Mouse (Mus musculus) splenic B cell, adult 2 months (primary cell): ENCODE results near the gene Slc9a2.
"Not testable (repeated sequence)": the region's sequence is repeated elsewhere in the genome, so short reads cannot be mapped to it uniquely, and the experiment has no call there.

Experiments used
- DNase-seq: peaks from one replicate; pipeline ENCODE4 v3.0.0-alpha.2; 2011; ENCODE audit warnings: low read depth, low spot score
- H3K27me3 ChIP-seq: 2 replicates; pipeline ENCODE4 v1.6.1; 2012; ENCODE audit warnings: mild to moderate bottlenecking, low read length, moderate library complexity, mixed read lengths; ENCODE audit not compliant: control insufficient read depth, poor library complexity, insufficient read depth, severe bottlenecking
- H3K36me3 ChIP-seq: 2 replicates; pipeline ENCODE4 v1.6.1; 2012; ENCODE audit warnings: mild to moderate bottlenecking, low read length, moderate library complexity, mixed read lengths; ENCODE audit not compliant: control insufficient read depth, poor library complexity, insufficient read depth, severe bottlenecking

Slc9a2 gene

GRCm38 (mm10) chr1:40677306-40677705 lies 3.1 kb upstream of the Slc9a2 start:
- H3K36me3 ChIP-seq, result no peaks in the 10 kb centered on the region
- DNase-seq, result no peak
- no peaks in the 10 kb centered on the region; the same call in none of the 2 replicates for H3K27me3 ChIP-seq

GRCm38 (mm10) chr1:40680868-40681698 lies 709 bp downstream of the Slc9a2 start:
- no peaks in the 10 kb centered on the region; the same call in none of the 2 replicates for H3K27me3 ChIP-seq
- peak; percentile 7 for DNase-seq
- no peaks in the 10 kb centered on the region for H3K36me3 ChIP-seq

- no peak for DNase-seq
- no peaks in the 10 kb centered on the region for H3K36me3 ChIP-seq
These were observed 1.5 kb downstream of the Slc9a2 start for GRCm38 (mm10) chr1:40681699-40682510.

GRCm38 (mm10) chr1:40694296-40694695 lies 13.9 kb downstream of the Slc9a2 start:
- DNase-seq, result no peak
- Histone ChIP-seq H3K36me3 (no peaks in the 10 kb centered on the region), H3K27me3 (no peaks in the 10 kb centered on the region)

More at GRCm38 (mm10) chr1:40681699-40682510, 1.5 kb downstream of the Slc9a2 start:
- H3K27me3 ChIP-seq, result no peaks in the 10 kb centered on the region; the same call in none of the 2 replicates

- DNase-seq, result no peak
- no peaks in the 10 kb centered on the region for H3K27me3 ChIP-seq
- H3K36me3 ChIP-seq, result no peaks in the 10 kb centered on the region
These were observed 16.1 kb downstream of the Slc9a2 start for GRCm38 (mm10) chr1:40696436-40696835.

GRCm38 (mm10) chr1:40705099-40705498 lies 24.7 kb downstream of the Slc9a2 start:
- DNase-seq, result no peak
- Histone ChIP-seq H3K36me3 (no peaks in the 10 kb centered on the region), H3K27me3 (no peaks in the 10 kb centered on the region)

- H3K36me3 ChIP-seq, result no peaks in the 10 kb centered on the region
- DNase-seq, result no peak
- no peaks in the 10 kb centered on the region for H3K27me3 ChIP-seq
These were observed 34.6 kb downstream of the Slc9a2 start for GRCm38 (mm10) chr1:40714950-40715349.

- no peak for DNase-seq
- Histone ChIP-seq H3K27me3 (no peaks in the 10 kb centered on the region), H3K36me3 (no peaks in the 10 kb centered on the region)
These were observed 45.7 kb downstream of the Slc9a2 start for GRCm38 (mm10) chr1:40726051-40726450.

GRCm38 (mm10) chr1:40727404-40727803 lies 47.0 kb downstream of the Slc9a2 start:
- no peaks in the 10 kb centered on the region for H3K27me3 ChIP-seq
- no peak for DNase-seq
- H3K36me3 ChIP-seq, result no peaks in the 10 kb centered on the region

- DNase-seq, result no peak
- H3K36me3 ChIP-seq, result no peaks in the 10 kb centered on the region
- H3K27me3 ChIP-seq, result no peaks in the 10 kb centered on the region
These were observed 48.3 kb downstream of the Slc9a2 start for GRCm38 (mm10) chr1:40728636-40729035.

- no peaks in the 10 kb centered on the region for H3K36me3 ChIP-seq
- no peak for DNase-seq
- no peaks in the 10 kb centered on the region for H3K27me3 ChIP-seq
These were observed 57.3 kb downstream of the Slc9a2 start for GRCm38 (mm10) chr1:40737671-40738070.

GRCm38 (mm10) chr1:40738246-40738645 lies 57.9 kb downstream of the Slc9a2 start:
- not testable (repeated sequence) for H3K27me3 ChIP-seq, DNase-seq, H3K36me3 ChIP-seq

GRCm38 (mm10) chr1:40740739-40741138 lies 60.4 kb downstream of the Slc9a2 start:
- H3K27me3 ChIP-seq, result no peaks in the 10 kb centered on the region

GRCm38 (mm10) chr1:40746089-40746488 lies 65.7 kb downstream of the Slc9a2 start:
- H3K27me3 ChIP-seq, result no peaks in the 10 kb centered on the region
- no peak for DNase-seq
- no peaks in the 10 kb centered on the region for H3K36me3 ChIP-seq

More at GRCm38 (mm10) chr1:40740739-40741138, 60.4 kb downstream of the Slc9a2 start:
- DNase-seq, result no peak
- no peaks in the 10 kb centered on the region for H3K36me3 ChIP-seq
